Mouse (Mus musculus) midbrain, embryonic 12.5 days (tissue): Measurements from ENCODE around the gene Megf8. TPM values are rescaled to one million over a fixed set of nuclear protein-coding genes. Genes with fewer than 3 reads are reported as not detected.

Source experiments
- ATAC-seq: fragments of 200-750 bp; cut with Nextera tagmentation; 2 replicates; pipeline ENCODE4 v1.8.0; 2017; ENCODE audit warnings: low read depth, moderate TSS enrichment, moderate library complexity; ENCODE audit not compliant: low FRiP score
- H3K27ac ChIP-seq: fragments of 300-500 bp; sonication (generic); replicated peaks from 2 replicates; pipeline ENCODE4 v1.5.1; 2016; ENCODE audit warnings: mild to moderate bottlenecking
- H3K27me3 ChIP-seq: fragments of 300-500 bp; sonication (generic); 2 replicates; pipeline ENCODE4 v1.6.1; 2016; ENCODE audit warnings: mild to moderate bottlenecking
- H3K36me3 ChIP-seq: fragments of 300-500 bp; sonication (generic); 2 replicates; pipeline ENCODE4 v1.6.1; 2016
- H3K4me1 ChIP-seq: fragments of 300-500 bp; sonication (generic); 2 replicates; pipeline ENCODE4 v1.6.1; 2016
- H3K4me2 ChIP-seq: fragments of 300-500 bp; sonication (generic); replicated peaks from 2 replicates; pipeline ENCODE4 v1.6.1; 2016; ENCODE audit warnings: mild to moderate bottlenecking, moderate library complexity
- H3K4me3 ChIP-seq: fragments of 300-500 bp; sonication (generic); 2 replicates; pipeline ENCODE4 v1.5.1; 2016; ENCODE audit warnings: mild to moderate bottlenecking
- H3K9ac ChIP-seq: fragments of 300-500 bp; sonication (generic); replicated peaks from 2 replicates; pipeline ENCODE4 v1.6.1; 2016; ENCODE audit warnings: mild to moderate bottlenecking, moderate library complexity
- H3K9me3 ChIP-seq: fragments of 300-500 bp; sonication (generic); 2 replicates; pipeline ENCODE4 v1.6.1; 2016; ENCODE audit warnings: mild to moderate bottlenecking
- WGBS: fragments of 180-500 bp; shearing (Covaris S2); methylation state at CpG from one replicate; pipeline ENCODE4 v1.1.7; 2016; 5-methylcytosine and 5-hydroxymethylcytosine counted together
- polyA plus RNA-seq: library from polyadenylated mRNA; unstranded; fragments of >200 nt; fragmentation: Nextera tagmentation; extraction: Ambion mirVana; gene quantifications from 2 replicates; pipeline ENCODE4 v1.2.1, GENCODE M21; 2016

Gene Megf8
- polyA plus RNA-seq, 1 experiment from 2014 or later: 21.3 TPM

- 1% methylated on average over 66 of the region's 108 CpGs for WGBS
- H3K27me3 ChIP-seq: no peaks in the 10 kb centered on the region
- H3K4me2 ChIP-seq: peak overlapping the region; percentile 94
- ATAC-seq: peak; percentile 78
- H3K36me3 ChIP-seq: peaks cover 24% of the 10 kb centered on the region
- peak overlapping the region; percentile 81 for H3K4me3 ChIP-seq
- H3K9ac ChIP-seq: peak overlapping the region; percentile 86
- no peaks in the 10 kb centered on the region for H3K9me3 ChIP-seq
- peak overlapping the region; percentile 99 for H3K27ac ChIP-seq
- H3K4me1 ChIP-seq: peaks cover 55% of the 10 kb centered on the region
Measured at GRCm38 (mm10) chr7:25281734-25282601, 35.0 kb upstream of the Megf8 start.

- 0 out of 2 replicates have a peak, but pooled peaks have one; percentile 3 for ATAC-seq
- H3K36me3 ChIP-seq: peaks cover 33% of the 10 kb centered on the region
- WGBS: under 1% methylated on average over 33 of the region's 36 CpGs
- H3K9ac ChIP-seq: peak overlapping the region; percentile 86
- H3K27me3 ChIP-seq: no peaks in the 10 kb centered on the region
- H3K4me3 ChIP-seq: peak overlapping the region; percentile 81
- H3K9me3 ChIP-seq: no peaks in the 10 kb centered on the region
- peak overlapping the region; percentile 99 for H3K27ac ChIP-seq
- peaks cover 48% of the 10 kb centered on the region for H3K4me1 ChIP-seq
- peak overlapping the region; percentile 94 for H3K4me2 ChIP-seq
Measured at GRCm38 (mm10) chr7:25282731-25283211, 34.2 kb upstream of the Megf8 start.

- Histone ChIP-seq H3K36me3 (peaks cover 41% of the 10 kb centered on the region), H3K27ac (peak overlapping the region; percentile 99), H3K27me3 (no peaks in the 10 kb centered on the region), H3K4me3 (peak overlapping the region; percentile 81), H3K9me3 (no peaks in the 10 kb centered on the region), H3K4me2 (peak overlapping the region; percentile 94), H3K4me1 (peaks cover 44% of the 10 kb centered on the region), H3K9ac (peak overlapping the region; percentile 86)
- ATAC-seq: no peak
- 24% methylated on average over 5 of the region's 5 CpGs for WGBS
Measured at GRCm38 (mm10) chr7:25283637-25284036, 33.3 kb upstream of the Megf8 start.

- Histone ChIP-seq H3K4me2 (peak overlapping the region; percentile 94), H3K27ac (peak overlapping the region; percentile 99), H3K9me3 (no peaks in the 10 kb centered on the region), H3K4me3 (peak overlapping the region; percentile 81), H3K36me3 (peaks cover 47% of the 10 kb centered on the region), H3K4me1 (peaks cover 44% of the 10 kb centered on the region), H3K9ac (peak overlapping the region; percentile 86), H3K27me3 (no peaks in the 10 kb centered on the region)
- WGBS: 67% methylated on average over 2 of the region's 2 CpGs
- ATAC-seq: no peak
Measured at GRCm38 (mm10) chr7:25284171-25284570, 32.8 kb upstream of the Megf8 start.

GRCm38 (mm10) chr7:25284766-25285165, 32.2 kb upstream of the Megf8 start:
- peak overlapping the region; percentile 81; the same call in 1 of the 2 replicates for H3K4me3 ChIP-seq
- WGBS: 76% methylated on average over 5 of the region's 5 CpGs
- ATAC-seq: no peak
- H3K9ac ChIP-seq: peak overlapping the region; percentile 86
- peak overlapping the region; percentile 94 for H3K4me2 ChIP-seq
- no peaks in the 10 kb centered on the region for H3K9me3 ChIP-seq
- 0 out of 2 replicates have a peak overlapping the region, but pooled peaks have one; percentile 16 for H3K27ac ChIP-seq
- peaks cover 52% of the 10 kb centered on the region for H3K36me3 ChIP-seq
- peaks cover 42% of the 10 kb centered on the region for H3K4me1 ChIP-seq
- H3K27me3 ChIP-seq: no peaks in the 10 kb centered on the region

- H3K27me3 ChIP-seq: no peaks in the 10 kb centered on the region
- no peak overlapping the region for H3K27ac ChIP-seq
- no peak overlapping the region for H3K4me2 ChIP-seq
- H3K9me3 ChIP-seq: no peaks in the 10 kb centered on the region
- H3K4me1 ChIP-seq: peaks cover 34% of the 10 kb centered on the region
- H3K9ac ChIP-seq: no peak overlapping the region
- WGBS: 93% methylated on average over 20 of the region's 20 CpGs
- peaks cover 62% of the 10 kb centered on the region for H3K36me3 ChIP-seq
- H3K4me3 ChIP-seq: no peak overlapping the region
- ATAC-seq: no peak
Measured at GRCm38 (mm10) chr7:25285511-25286238, 31.3 kb upstream of the Megf8 start.

- H3K36me3 ChIP-seq: peaks cover 75% of the 10 kb centered on the region
- no peak overlapping the region for H3K27ac ChIP-seq
- peaks cover 28% of the 10 kb centered on the region for H3K4me1 ChIP-seq
- no peak overlapping the region for H3K4me2 ChIP-seq
- ATAC-seq: no peak
- no peaks in the 10 kb centered on the region for H3K27me3 ChIP-seq
- no peak overlapping the region for H3K4me3 ChIP-seq
- H3K9ac ChIP-seq: no peak overlapping the region
- H3K9me3 ChIP-seq: no peaks in the 10 kb centered on the region
- 80% methylated on average over 8 of the region's 8 CpGs for WGBS
Measured at GRCm38 (mm10) chr7:25286989-25287388, 30.0 kb upstream of the Megf8 start.

GRCm38 (mm10) chr7:25288011-25288410, 29.0 kb upstream of the Megf8 start:
- Histone ChIP-seq H3K9me3 (no peaks in the 10 kb centered on the region), H3K4me1 (peaks cover 26% of the 10 kb centered on the region), H3K9ac (0 out of 2 replicates have a peak overlapping the region, but pooled peaks have one; percentile 21), H3K4me3 (no peak overlapping the region), H3K4me2 (no peak overlapping the region), H3K36me3 (peaks cover 85% of the 10 kb centered on the region), H3K27ac (no peak overlapping the region), H3K27me3 (no peaks in the 10 kb centered on the region)
- ATAC-seq: no peak
- WGBS: 95% methylated on average over 12 of the region's 12 CpGs

- Histone ChIP-seq H3K4me2 (no peak overlapping the region), H3K9ac (no peak overlapping the region), H3K4me3 (no peak overlapping the region), H3K36me3 (peaks cover 92% of the 10 kb centered on the region), H3K27me3 (no peaks in the 10 kb centered on the region), H3K9me3 (no peaks in the 10 kb centered on the region), H3K4me1 (peaks cover 19% of the 10 kb centered on the region), H3K27ac (no peak overlapping the region)
- 96% methylated on average over 3 of the region's 3 CpGs for WGBS
- no peak for ATAC-seq
Measured at GRCm38 (mm10) chr7:25288721-25289120, 28.2 kb upstream of the Megf8 start.

- Histone ChIP-seq H3K4me3 (no peak overlapping the region), H3K27ac (0 out of 2 replicates have a peak overlapping the region, but pooled peaks have one; percentile 8), H3K9me3 (no peaks in the 10 kb centered on the region), H3K4me1 (peaks cover 7% of the 10 kb centered on the region; the same call in 1 of the 2 replicates), H3K36me3 (peaks cover 100% of the 10 kb centered on the region), H3K4me2 (no peak overlapping the region), H3K27me3 (no peaks in the 10 kb centered on the region), H3K9ac (no peak overlapping the region)
- 99% methylated on average over 3 of the region's 3 CpGs for WGBS
- no peak for ATAC-seq
Measured at GRCm38 (mm10) chr7:25289925-25290324, 27.0 kb upstream of the Megf8 start.

- Histone ChIP-seq H3K9me3 (no peaks in the 10 kb centered on the region), H3K27me3 (no peaks in the 10 kb centered on the region), H3K4me2 (no peak overlapping the region), H3K27ac (no peak overlapping the region; the same call in 1 of the 2 replicates), H3K36me3 (peaks cover 100% of the 10 kb centered on the region), H3K4me3 (no peak overlapping the region), H3K9ac (no peak overlapping the region), H3K4me1 (peaks cover 9% of the 10 kb centered on the region)
- WGBS: 100% methylated on average over 1 of the region's 1 CpGs
- no peak for ATAC-seq
Measured at GRCm38 (mm10) chr7:25290463-25290862, 26.5 kb upstream of the Megf8 start.

- Histone ChIP-seq H3K4me2 (no peak overlapping the region), H3K9me3 (no peaks in the 10 kb centered on the region), H3K9ac (no peak overlapping the region), H3K27ac (no peak overlapping the region), H3K36me3 (peaks cover 100% of the 10 kb centered on the region), H3K4me1 (peaks cover 13% of the 10 kb centered on the region), H3K4me3 (no peak overlapping the region), H3K27me3 (no peaks in the 10 kb centered on the region)
- no peak for ATAC-seq
- 86% methylated on average over 2 of the region's 2 CpGs for WGBS
Measured at GRCm38 (mm10) chr7:25290911-25291310, 26.1 kb upstream of the Megf8 start.
